Mouse (Mus musculus): ENCODE results near the gene Gsn. TPM values are rescaled to one million over a fixed set of nuclear protein-coding genes. Genes with fewer than 3 reads are reported as not detected.

The Gsn gene
- total and polyA plus RNA-seq, 2 experiments: 16.9 to 22.5 TPM

GRCm38 (mm10) chr2:35338707-35339106 is 82.5 kb downstream of the Gsn start:
- TF ChIP-seq CTCF (IDR thresholded peaks at IDR 0.05; ENCODE audit: low read depth, low read length): no peak
- no peak for TF ChIP-seq POLR2A (IDR thresholded peaks at IDR 0.05; ENCODE audit: extremely low read depth, insufficient read depth, low read length)
- H3K36me3 ChIP-seq (ENCODE audit: control insufficient read depth, insufficient read depth, low read length): no peaks in the 10 kb centered on the region
- peak overlapping the region; percentile 83 for H3K27ac ChIP-seq (replicated peaks; ENCODE audit: insufficient read depth, low read depth, low read length)
- H3K9ac ChIP-seq (ENCODE audit: low read depth, low read length): no peak overlapping the region
- H3K79me2 ChIP-seq (ENCODE audit: control insufficient read depth, insufficient read depth, low read length): no peaks in the 10 kb centered on the region; the same call in 1 of the 2 replicates
- no peaks in the 10 kb centered on the region for H3K27me3 ChIP-seq (ENCODE audit: control insufficient read depth, insufficient read depth, low read length)
- no peak overlapping the region for H3K4me3 ChIP-seq (ENCODE audit: insufficient read depth, low read depth, low read length)
- H3K4me1 ChIP-seq (ENCODE audit: control insufficient read depth, insufficient read depth, low read length): peaks cover 11% of the 10 kb centered on the region; the same call in 1 of the 2 replicates
- WGBS: 6% methylated on average over 6 of the region's 6 CpGs
- peak; percentile 92 for DNase-seq (ENCODE audit: extremely low read depth, low read depth, low spot score)

- Histone ChIP-seq H3K27me3 (ENCODE audit: control insufficient read depth, insufficient read depth, low read length) (no peaks in the 10 kb centered on the region), H3K79me2 (ENCODE audit: control insufficient read depth, insufficient read depth, low read length) (no peaks in the 10 kb centered on the region), H3K4me3 (ENCODE audit: insufficient read depth, low read depth, low read length) (no peak overlapping the region), H3K4me1 (ENCODE audit: control insufficient read depth, insufficient read depth, low read length) (peaks cover 4% of the 10 kb centered on the region; the same call in 1 of the 2 replicates), H3K27ac (replicated peaks; ENCODE audit: insufficient read depth, low read depth, low read length) (no peak overlapping the region), H3K36me3 (ENCODE audit: control insufficient read depth, insufficient read depth, low read length) (no peaks in the 10 kb centered on the region), H3K9ac (ENCODE audit: low read depth, low read length) (no peak overlapping the region)
- DNase-seq (ENCODE audit: extremely low read depth, low read depth, low spot score): peak; percentile 35
- TF ChIP-seq CTCF (IDR thresholded peaks at IDR 0.05; ENCODE audit: low read depth, low read length): no peak
- no peak for TF ChIP-seq POLR2A (IDR thresholded peaks at IDR 0.05; ENCODE audit: extremely low read depth, insufficient read depth, low read length)
- 47% methylated on average over 3 of the region's 3 CpGs for WGBS
These were observed 86.4 kb downstream of the Gsn start for GRCm38 (mm10) chr2:35342605-35343004.

- no peaks in the 10 kb centered on the region for H3K27me3 ChIP-seq (ENCODE audit: control insufficient read depth, insufficient read depth, low read length)
- H3K36me3 ChIP-seq (ENCODE audit: control insufficient read depth, insufficient read depth, low read length): no peaks in the 10 kb centered on the region
- TF ChIP-seq CTCF (IDR thresholded peaks at IDR 0.05; ENCODE audit: low read depth, low read length) (no peak), POLR2A (IDR thresholded peaks at IDR 0.05; ENCODE audit: extremely low read depth, insufficient read depth, low read length) (no peak)
- H3K4me3 ChIP-seq (ENCODE audit: insufficient read depth, low read depth, low read length): no peak overlapping the region
- 62% methylated on average over 2 of the region's 2 CpGs for WGBS
- no peak overlapping the region for H3K9ac ChIP-seq (ENCODE audit: low read depth, low read length)
- DNase-seq (ENCODE audit: extremely low read depth, low read depth, low spot score): peak; percentile 7
- no peaks in the 10 kb centered on the region for H3K79me2 ChIP-seq (ENCODE audit: control insufficient read depth, insufficient read depth, low read length)
- no peak overlapping the region for H3K27ac ChIP-seq (replicated peaks; ENCODE audit: insufficient read depth, low read depth, low read length)
- no peaks in the 10 kb centered on the region for H3K4me1 ChIP-seq (ENCODE audit: control insufficient read depth, insufficient read depth, low read length)
These were observed 89.8 kb downstream of the Gsn start for GRCm38 (mm10) chr2:35345984-35346383.

GRCm38 (mm10) chr2:35349184-35349583 is 93.0 kb downstream of the Gsn start:
- 38% methylated on average over 5 of the region's 5 CpGs for WGBS
- TF ChIP-seq POLR2A (IDR thresholded peaks at IDR 0.05; ENCODE audit: extremely low read depth, insufficient read depth, low read length) (no peak), CTCF (IDR thresholded peaks at IDR 0.05; ENCODE audit: low read depth, low read length) (peak; percentile 62)
- no peaks in the 10 kb centered on the region for H3K27me3 ChIP-seq (ENCODE audit: control insufficient read depth, insufficient read depth, low read length)
- peak; percentile 76 for DNase-seq (ENCODE audit: extremely low read depth, low read depth, low spot score)
- H3K9ac ChIP-seq (ENCODE audit: low read depth, low read length): no peak overlapping the region
- H3K27ac ChIP-seq (replicated peaks; ENCODE audit: insufficient read depth, low read depth, low read length): no peak overlapping the region
- no peaks in the 10 kb centered on the region for H3K4me1 ChIP-seq (ENCODE audit: control insufficient read depth, insufficient read depth, low read length)
- no peak overlapping the region for H3K4me3 ChIP-seq (ENCODE audit: insufficient read depth, low read depth, low read length)
- no peaks in the 10 kb centered on the region for H3K36me3 ChIP-seq (ENCODE audit: control insufficient read depth, insufficient read depth, low read length)
- no peaks in the 10 kb centered on the region for H3K79me2 ChIP-seq (ENCODE audit: control insufficient read depth, insufficient read depth, low read length)

Other genes with a start within 250 kb of the Gsn start
- 567 and 594 TPM in 2 replicates for gene Hc, start 194.9 kb upstream of the Gsn start, total RNA-seq (2014; rRNA removed)
- gene Hc, start 194.9 kb upstream of the Gsn start, polyA plus RNA-seq (2012; rRNA removed): 121 and 139 TPM in 2 replicates
- 471 and 592 TPM in 2 replicates for gene AI182371, start 154.8 kb upstream of the Gsn start, total RNA-seq (2014; rRNA removed)
- gene AI182371, start 154.8 kb upstream of the Gsn start, polyA plus RNA-seq (2012; rRNA removed): 124 and 129 TPM in 2 replicates
- gene Cntrl, start 146.9 kb upstream of the Gsn start, total RNA-seq (2014; rRNA removed): 13.0 and 22.8 TPM in 2 replicates
- 4.9 and 6.1 TPM in 2 replicates for gene Cntrl, start 146.9 kb upstream of the Gsn start, polyA plus RNA-seq (2012; rRNA removed)
- gene Rab14, start 55.3 kb upstream of the Gsn start, total RNA-seq (2014; rRNA removed): 109 and 112 TPM in 2 replicates
- gene Rab14, start 55.3 kb upstream of the Gsn start, polyA plus RNA-seq (2012; rRNA removed): 246 and 305 TPM in 2 replicates
- 42.4 and 46.7 TPM in 2 replicates for gene Stom, start 80.6 kb downstream of the Gsn start, total RNA-seq (2014; rRNA removed)
- 34.2 and 40.3 TPM in 2 replicates for gene Stom, start 80.6 kb downstream of the Gsn start, polyA plus RNA-seq (2012; rRNA removed)
- not detected in 2 replicates for gene 4930568D16Rik, start 111.3 kb downstream of the Gsn start, total RNA-seq (2014; rRNA removed)
- not detected in 2 replicates for gene 4930568D16Rik, start 111.3 kb downstream of the Gsn start, polyA plus RNA-seq (2012; rRNA removed)
- gene 4930402F06Rik, start 140.8 kb downstream of the Gsn start, total RNA-seq (2014; rRNA removed): not detected in 2 replicates
- not detected in 2 replicates for gene 4930402F06Rik, start 140.8 kb downstream of the Gsn start, polyA plus RNA-seq (2012; rRNA removed)
- 3.5 and 3.8 TPM in 2 replicates for gene Ggta1, start 206.9 kb downstream of the Gsn start, total RNA-seq (2014; rRNA removed)
- gene Ggta1, start 206.9 kb downstream of the Gsn start, polyA plus RNA-seq (2012; rRNA removed): 0.70 and 1.3 TPM in 2 replicates